Mouse (Mus musculus): ENCODE data around the gene Gm12184. TPM values are rescaled to one million over a fixed set of nuclear protein-coding genes. Genes with fewer than 3 reads are reported as not detected.
"Not testable (repeated sequence)": the region's sequence is repeated elsewhere in the genome, so short reads cannot be mapped to it uniquely, and the experiment has no call there.

Gm12184 gene
- polyA plus RNA-seq, 1 experiment from 2014 or later: 16.4 TPM

- H3K9me3 ChIP-seq: no peaks in the 10 kb centered on the region
- peak overlapping the region; percentile 62; the same call in 1 of the 2 replicates for H3K4me3 ChIP-seq (replicated peaks)
- ATAC-seq (ENCODE audit: insufficient read depth, low FRiP score, low read depth): no peak
- H3K27me3 ChIP-seq (replicated peaks): no peaks in the 10 kb centered on the region
- H3K9ac ChIP-seq: no peak overlapping the region
- peak overlapping the region; percentile 62; the same call in 1 of the 2 replicates for H3K4me2 ChIP-seq
- no peak overlapping the region for H3K27ac ChIP-seq
- no peaks in the 10 kb centered on the region for H3K36me3 ChIP-seq
- H3K4me1 ChIP-seq: peaks cover 5% of the 10 kb centered on the region
- WGBS: 35% methylated on average over 9 of the region's 9 CpGs
Measured at GRCm38 (mm10) chr11:48833078-48833730, 6.7 kb upstream of the Gm12184 start.

GRCm38 (mm10) chr11:48831273-48831672 lies 4.8 kb upstream of the Gm12184 start:
- H3K27ac ChIP-seq: no peak overlapping the region
- no peaks in the 10 kb centered on the region for H3K36me3 ChIP-seq
- H3K9me3 ChIP-seq: no peaks in the 10 kb centered on the region
- no peak overlapping the region for H3K4me2 ChIP-seq
- no peak overlapping the region for H3K9ac ChIP-seq
- no peak overlapping the region for H3K4me3 ChIP-seq (replicated peaks)
- ATAC-seq (ENCODE audit: insufficient read depth, low FRiP score, low read depth): no peak
- 71% methylated on average over 2 of the region's 2 CpGs for WGBS
- H3K4me1 ChIP-seq: no peaks in the 10 kb centered on the region
- no peaks in the 10 kb centered on the region for H3K27me3 ChIP-seq (replicated peaks)

GRCm38 (mm10) chr11:48830279-48830678 lies 3.8 kb upstream of the Gm12184 start:
- WGBS: 62% methylated on average over 2 of the region's 2 CpGs
- Histone ChIP-seq H3K4me2 (no peak overlapping the region), H3K4me3 (replicated peaks) (no peak overlapping the region), H3K4me1 (no peaks in the 10 kb centered on the region), H3K27ac (no peak overlapping the region), H3K9me3 (no peaks in the 10 kb centered on the region), H3K27me3 (replicated peaks) (no peaks in the 10 kb centered on the region), H3K9ac (no peak overlapping the region), H3K36me3 (no peaks in the 10 kb centered on the region)
- ATAC-seq (ENCODE audit: insufficient read depth, low FRiP score, low read depth): no peak

GRCm38 (mm10) chr11:48827926-48828325 lies 1.5 kb upstream of the Gm12184 start:
- Histone ChIP-seq H3K4me2 (no peak overlapping the region), H3K4me3 (replicated peaks) (no peak overlapping the region), H3K36me3 (no peaks in the 10 kb centered on the region), H3K27me3 (replicated peaks) (peaks cover 10% of the 10 kb centered on the region; the same call in 1 of the 2 replicates), H3K4me1 (peaks cover 12% of the 10 kb centered on the region), H3K9me3 (no peaks in the 10 kb centered on the region), H3K27ac (no peak overlapping the region), H3K9ac (no peak overlapping the region)
- ATAC-seq (ENCODE audit: insufficient read depth, low FRiP score, low read depth): no peak
- 74% methylated on average over 6 of the region's 6 CpGs for WGBS

- H3K9me3 ChIP-seq: no peaks in the 10 kb centered on the region
- no peak for ATAC-seq (ENCODE audit: insufficient read depth, low FRiP score, low read depth)
- H3K4me3 ChIP-seq (replicated peaks): peak overlapping the region; percentile 47
- peak overlapping the region; percentile 40; the same call in 1 of the 2 replicates for H3K27ac ChIP-seq
- H3K9ac ChIP-seq: no peak overlapping the region
- WGBS: 2% methylated on average over 6 of the region's 6 CpGs
- no peaks in the 10 kb centered on the region for H3K36me3 ChIP-seq
- peaks cover 10% of the 10 kb centered on the region; the same call in 1 of the 2 replicates for H3K27me3 ChIP-seq (replicated peaks)
- H3K4me1 ChIP-seq: peaks cover 12% of the 10 kb centered on the region
- peak overlapping the region; percentile 74 for H3K4me2 ChIP-seq
Measured at GRCm38 (mm10) chr11:48826752-48827096, 269 bp upstream of the Gm12184 start.

- H3K4me1 ChIP-seq: peaks cover 12% of the 10 kb centered on the region
- ATAC-seq (ENCODE audit: insufficient read depth, low FRiP score, low read depth): no peak
- 6% methylated on average over 22 of the region's 22 CpGs for WGBS
- no peak overlapping the region for H3K27ac ChIP-seq
- H3K36me3 ChIP-seq: no peaks in the 10 kb centered on the region
- peak overlapping the region; percentile 39 for H3K4me3 ChIP-seq (replicated peaks)
- peak overlapping the region; percentile 78 for H3K4me2 ChIP-seq
- no peaks in the 10 kb centered on the region for H3K9me3 ChIP-seq
- no peak overlapping the region for H3K9ac ChIP-seq
- peaks cover 10% of the 10 kb centered on the region; the same call in 1 of the 2 replicates for H3K27me3 ChIP-seq (replicated peaks)
Measured at GRCm38 (mm10) chr11:48824311-48824830, 2.1 kb downstream of the Gm12184 start.

GRCm38 (mm10) chr11:48823536-48823972 lies 2.9 kb downstream of the Gm12184 start:
- Histone ChIP-seq H3K27me3 (replicated peaks) (peaks cover 10% of the 10 kb centered on the region; the same call in 1 of the 2 replicates), H3K27ac (no peak overlapping the region), H3K4me3 (replicated peaks) (peak overlapping the region; percentile 39), H3K9ac (no peak overlapping the region), H3K9me3 (no peaks in the 10 kb centered on the region), H3K4me1 (peaks cover 15% of the 10 kb centered on the region), H3K36me3 (no peaks in the 10 kb centered on the region), H3K4me2 (peak overlapping the region; percentile 78)
- peak; percentile 33 for ATAC-seq (ENCODE audit: insufficient read depth, low FRiP score, low read depth)
- under 1% methylated on average over 15 of the region's 15 CpGs for WGBS

- Histone ChIP-seq H3K4me3 (replicated peaks) (peak overlapping the region; percentile 39; the same call in 1 of the 2 replicates), H3K36me3 (no peaks in the 10 kb centered on the region), H3K27me3 (replicated peaks) (peaks cover 10% of the 10 kb centered on the region; the same call in 1 of the 2 replicates), H3K4me1 (peaks cover 15% of the 10 kb centered on the region), H3K27ac (no peak overlapping the region), H3K9me3 (no peaks in the 10 kb centered on the region), H3K4me2 (peak overlapping the region; percentile 78), H3K9ac (no peak overlapping the region)
- ATAC-seq (ENCODE audit: insufficient read depth, low FRiP score, low read depth): no peak
- WGBS: 35% methylated on average over 14 of the region's 14 CpGs
Measured at GRCm38 (mm10) chr11:48822768-48823512, 3.5 kb downstream of the Gm12184 start.

GRCm38 (mm10) chr11:48821299-48821698 lies 5.2 kb downstream of the Gm12184 start:
- H3K9me3 ChIP-seq; H3K4me2 ChIP-seq; H3K36me3 ChIP-seq; H3K4me3 ChIP-seq (replicated peaks); H3K27ac ChIP-seq; ATAC-seq (ENCODE audit: insufficient read depth, low FRiP score, low read depth); H3K9ac ChIP-seq: not testable (repeated sequence)
- peaks cover 16% of the 10 kb centered on the region for H3K4me1 ChIP-seq
- H3K27me3 ChIP-seq (replicated peaks): peaks cover 10% of the 10 kb centered on the region; the same call in 1 of the 2 replicates
- WGBS: 85% methylated on average over 14 of the region's 14 CpGs

- peak overlapping the region; percentile 23; the same call in 1 of the 2 replicates for H3K27ac ChIP-seq
- H3K4me1 ChIP-seq: peaks cover 26% of the 10 kb centered on the region
- ATAC-seq (ENCODE audit: insufficient read depth, low FRiP score, low read depth): no peak
- H3K9me3 ChIP-seq: no peaks in the 10 kb centered on the region
- no peaks in the 10 kb centered on the region for H3K36me3 ChIP-seq
- no peak overlapping the region for H3K4me3 ChIP-seq (replicated peaks)
- H3K4me2 ChIP-seq: no peak overlapping the region
- no peak overlapping the region for H3K9ac ChIP-seq
- peaks cover 10% of the 10 kb centered on the region; the same call in 1 of the 2 replicates for H3K27me3 ChIP-seq (replicated peaks)
Measured at GRCm38 (mm10) chr11:48820308-48820674, 6.2 kb downstream of the Gm12184 start.

- Histone ChIP-seq H3K27me3 (replicated peaks) (peaks cover 10% of the 10 kb centered on the region; the same call in 1 of the 2 replicates), H3K4me2 (no peak overlapping the region), H3K4me1 (peaks cover 27% of the 10 kb centered on the region), H3K9ac (no peak overlapping the region), H3K27ac (peak overlapping the region; percentile 23; the same call in 1 of the 2 replicates), H3K4me3 (replicated peaks) (no peak overlapping the region), H3K9me3 (no peaks in the 10 kb centered on the region), H3K36me3 (no peaks in the 10 kb centered on the region)
- 68% methylated on average over 7 of the region's 7 CpGs for WGBS
- no peak for ATAC-seq (ENCODE audit: insufficient read depth, low FRiP score, low read depth)
Measured at GRCm38 (mm10) chr11:48819614-48820307, 6.7 kb downstream of the Gm12184 start.

Data from stomach, embryonic 15.5 days (tissue).